Mouse (Mus musculus): Measurements from ENCODE around the gene Olfr889. TPM values are rescaled to one million over a fixed set of nuclear protein-coding genes. Genes with fewer than 3 reads are reported as not detected.
"Not testable (repeated sequence)": the region's sequence is repeated elsewhere in the genome, so short reads cannot be mapped to it uniquely, and the experiment has no call there.

The Olfr889 gene
- polyA plus RNA-seq (2016; fragmentation: Nextera tagmentation; extraction: Ambion mirVana), result 0.05 TPM in 1 of 2 replicates, not detected in the other

GRCm38 (mm10) chr9:38114898-38115297 lies at the start of gene Olfr889:
Gene Olfr889, plus strand, starts transcription at chr9:38115198.
- no peak for ATAC-seq (ENCODE audit: low FRiP score)
- no peak within 1 kb of the TSS for H3K4me2 ChIP-seq (replicated peaks)
- H3K9me3 ChIP-seq (replicated peaks), result no peaks in the 10 kb centered on the region
- no peak within 1 kb of the TSS for H3K9ac ChIP-seq
- no peaks in the 10 kb centered on the region for H3K27me3 ChIP-seq
- H3K4me1 ChIP-seq, result no peaks in the 10 kb centered on the region
- H3K4me3 ChIP-seq, result no peak within 1 kb of the TSS
- no peak within 1 kb of the TSS for H3K27ac ChIP-seq
- no peaks in the 10 kb centered on the region for H3K36me3 ChIP-seq

GRCm38 (mm10) chr9:38083772-38084171 lies 31.2 kb upstream of the Olfr889 start, which contains the start of gene Olfr887:
Gene Olfr887, plus strand, starts transcription at chr9:38084072.
- Histone ChIP-seq H3K27ac (no peak within 1 kb of the TSS), H3K4me1 (no peaks in the 10 kb centered on the region), H3K4me2 (replicated peaks) (no peak within 1 kb of the TSS), H3K36me3 (no peaks in the 10 kb centered on the region), H3K9ac (no peak within 1 kb of the TSS), H3K4me3 (no peak within 1 kb of the TSS), H3K27me3 (no peaks in the 10 kb centered on the region), H3K9me3 (replicated peaks) (no peaks in the 10 kb centered on the region)
- ATAC-seq (ENCODE audit: low FRiP score), result no peak
- 91% methylated on average over 1 of the region's 1 CpGs for WGBS

- no peak within 1 kb of the TSS for H3K4me3 ChIP-seq
- H3K27ac ChIP-seq, result no peak within 1 kb of the TSS
- H3K36me3 ChIP-seq, result no peaks in the 10 kb centered on the region
- no peak within 1 kb of the TSS for H3K9ac ChIP-seq
- no peak within 1 kb of the TSS for H3K4me2 ChIP-seq (replicated peaks)
- no peaks in the 10 kb centered on the region for H3K4me1 ChIP-seq
- ATAC-seq (ENCODE audit: low FRiP score), result no peak
- no peaks in the 10 kb centered on the region for H3K9me3 ChIP-seq (replicated peaks)
- 97% methylated on average over 1 of the region's 1 CpGs for WGBS
- no peaks in the 10 kb centered on the region for H3K27me3 ChIP-seq
These were observed 7.2 kb upstream of the Olfr889 start, which contains the start of gene Olfr888 for GRCm38 (mm10) chr9:38107828-38108227. Gene Olfr888, plus strand, starts transcription at chr9:38108128.

- H3K9ac ChIP-seq, result no peak within 1 kb of the TSS
- H3K36me3 ChIP-seq, result no peaks in the 10 kb centered on the region
- H3K27ac ChIP-seq, result no peak within 1 kb of the TSS
- no peak for ATAC-seq (ENCODE audit: low FRiP score)
- no peaks in the 10 kb centered on the region for H3K27me3 ChIP-seq
- no peaks in the 10 kb centered on the region for H3K9me3 ChIP-seq (replicated peaks)
- no peak within 1 kb of the TSS for H3K4me3 ChIP-seq
- H3K4me2 ChIP-seq (replicated peaks), result no peak within 1 kb of the TSS
- no peaks in the 10 kb centered on the region for H3K4me1 ChIP-seq
These were observed 27.2 kb downstream of the Olfr889 start, which contains the start of gene Olfr890 for GRCm38 (mm10) chr9:38142217-38142616. Gene Olfr890, plus strand, starts transcription at chr9:38142517.

GRCm38 (mm10) chr9:38168341-38168740 lies 53.3 kb downstream of the Olfr889 start:
- not testable (repeated sequence) for H3K9me3 ChIP-seq (replicated peaks); H3K36me3 ChIP-seq; H3K27ac ChIP-seq; H3K27me3 ChIP-seq; H3K4me1 ChIP-seq; H3K4me3 ChIP-seq; H3K4me2 ChIP-seq (replicated peaks); H3K9ac ChIP-seq; ATAC-seq (ENCODE audit: low FRiP score)
- 53% methylated on average over 2 of the region's 2 CpGs for WGBS

Other genes starting within 250 kb of the Olfr889 start
- gene Olfr145, start 218.5 kb upstream of the Olfr889 start, polyA plus RNA-seq (2016; fragmentation: Nextera tagmentation; extraction: Ambion mirVana), result not detected in 2 replicates
- gene Olfr878, start 197.4 kb upstream of the Olfr889 start, polyA plus RNA-seq (2016; fragmentation: Nextera tagmentation; extraction: Ambion mirVana), result not detected in 2 replicates
- gene Olfr881, start 123.4 kb upstream of the Olfr889 start, polyA plus RNA-seq (2016; fragmentation: Nextera tagmentation; extraction: Ambion mirVana), result not detected in 2 replicates
- gene Olfr883, start 89.4 kb upstream of the Olfr889 start, polyA plus RNA-seq (2016; fragmentation: Nextera tagmentation; extraction: Ambion mirVana), result not detected in 2 replicates
- gene Olfr884, start 68.6 kb upstream of the Olfr889 start, polyA plus RNA-seq (2016; fragmentation: Nextera tagmentation; extraction: Ambion mirVana), result not detected in 2 replicates
- gene Olfr885, start 53.9 kb upstream of the Olfr889 start, polyA plus RNA-seq (2016; fragmentation: Nextera tagmentation; extraction: Ambion mirVana), result not detected in 2 replicates
- gene Olfr887, start 31.1 kb upstream of the Olfr889 start, polyA plus RNA-seq (2016; fragmentation: Nextera tagmentation; extraction: Ambion mirVana), result not detected in 2 replicates
- not detected in 2 replicates for gene Olfr888, start 7.1 kb upstream of the Olfr889 start, polyA plus RNA-seq (2016; fragmentation: Nextera tagmentation; extraction: Ambion mirVana)
- gene Olfr890, start 27.3 kb downstream of the Olfr889 start, polyA plus RNA-seq (2016; fragmentation: Nextera tagmentation; extraction: Ambion mirVana), result not detected in 2 replicates
- not detected in 2 replicates for gene Olfr891, start 65.6 kb downstream of the Olfr889 start, polyA plus RNA-seq (2016; fragmentation: Nextera tagmentation; extraction: Ambion mirVana)
- gene Olfr893, start 93.2 kb downstream of the Olfr889 start, polyA plus RNA-seq (2016; fragmentation: Nextera tagmentation; extraction: Ambion mirVana), result not detected in 2 replicates
- not detected in 2 replicates for gene Olfr894, start 102.9 kb downstream of the Olfr889 start, polyA plus RNA-seq (2016; fragmentation: Nextera tagmentation; extraction: Ambion mirVana)
- not detected in 2 replicates for gene Olfr143, start 137.6 kb downstream of the Olfr889 start, polyA plus RNA-seq (2016; fragmentation: Nextera tagmentation; extraction: Ambion mirVana)
- not detected in 2 replicates for gene Olfr895, start 152.7 kb downstream of the Olfr889 start, polyA plus RNA-seq (2016; fragmentation: Nextera tagmentation; extraction: Ambion mirVana)
- not detected in 2 replicates for gene Olfr896-ps1, start 175.9 kb downstream of the Olfr889 start, polyA plus RNA-seq (2016; fragmentation: Nextera tagmentation; extraction: Ambion mirVana)
- not detected in 2 replicates for gene Olfr25, start 213.9 kb downstream of the Olfr889 start, polyA plus RNA-seq (2016; fragmentation: Nextera tagmentation; extraction: Ambion mirVana)
- gene Olfr898, start 233.2 kb downstream of the Olfr889 start, polyA plus RNA-seq (2016; fragmentation: Nextera tagmentation; extraction: Ambion mirVana), result not detected in 2 replicates

Data from hindbrain, embryonic 12.5 days (tissue).